Mouse (Mus musculus): ENCODE results near the gene Rgma. TPM values are rescaled to one million over a fixed set of nuclear protein-coding genes. Genes with fewer than 3 reads are reported as not detected.

Rgma gene
- total RNA-seq, 2 experiments from 2014 or later: 44.1 to 48.8 TPM

GRCm38 (mm10) chr7:73434336-73434677, 59.0 kb downstream of the Rgma start:
- no peak for DNase-seq

DNA sequence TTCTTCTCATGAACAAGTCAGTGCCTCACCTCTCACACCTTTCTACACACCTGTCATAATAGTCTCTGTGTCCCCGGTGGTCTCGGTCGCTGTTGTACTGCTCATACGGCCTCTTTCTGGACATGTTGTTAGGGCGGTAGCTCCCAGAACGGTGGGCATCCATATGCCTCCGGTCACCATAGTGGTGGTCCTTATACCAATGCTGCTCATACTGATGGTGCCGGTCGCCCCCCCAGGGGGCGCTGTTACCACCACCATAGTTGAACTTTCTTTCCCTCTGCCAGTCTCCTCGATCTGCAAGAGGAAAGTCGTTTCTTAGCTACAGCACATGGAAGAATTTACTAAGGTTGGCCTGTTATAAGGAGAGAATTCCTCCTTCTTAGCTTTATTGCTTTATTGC, 60.4 kb downstream of the Rgma start:
- DNase-seq: no peak

- no peak for DNase-seq
These were observed 66.5 kb downstream of the Rgma start for GRCm38 (mm10) chr7:73441802-73442201.

- no peak for DNase-seq
These were observed 66.9 kb downstream of the Rgma start for GRCm38 (mm10) chr7:73442246-73442645.

DNA sequence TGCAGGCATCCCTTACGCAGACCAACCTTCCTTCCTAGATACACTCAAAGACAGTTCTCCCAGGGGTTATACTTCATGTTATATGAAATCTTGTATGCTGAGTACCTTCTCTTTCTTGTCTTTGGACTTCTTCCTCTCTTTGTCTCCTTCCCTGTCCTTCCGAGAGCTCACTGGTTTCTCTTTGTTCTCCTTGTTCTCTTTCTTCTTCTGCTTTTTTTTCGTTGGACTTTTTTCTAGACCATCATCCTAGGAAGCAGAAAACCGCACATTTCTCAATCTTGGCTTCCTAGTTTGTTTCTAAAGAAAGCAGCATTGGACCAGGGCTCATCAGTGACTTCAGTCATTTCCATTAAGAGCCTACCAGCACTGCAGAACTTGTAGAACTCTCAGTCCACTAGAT, 76.3 kb downstream of the Rgma start:
- DNase-seq: no peak

- DNase-seq: no peak
These were observed 77.0 kb downstream of the Rgma start for GRCm38 (mm10) chr7:73452187-73452808.

DNA sequence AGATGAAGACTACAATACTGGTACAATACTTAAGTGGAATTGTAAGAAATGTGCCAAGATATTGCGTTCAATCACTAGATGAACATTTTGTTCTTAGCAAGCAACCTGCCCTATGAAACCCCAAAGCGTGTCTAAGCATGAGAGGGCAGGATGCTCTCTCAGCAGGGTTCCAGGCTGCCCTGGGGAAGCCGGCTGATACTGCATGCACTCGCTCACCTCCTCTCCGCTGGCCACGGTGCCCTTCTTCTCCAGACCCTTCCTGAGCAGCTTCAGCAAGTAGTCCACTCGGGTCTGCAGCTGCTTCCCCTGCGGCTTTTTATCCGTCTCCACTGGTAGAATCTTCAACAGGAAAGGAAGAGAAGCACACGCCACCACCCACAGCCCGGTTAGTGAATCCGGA, 78.8 kb downstream of the Rgma start:
- DNase-seq: no peak

DNA sequence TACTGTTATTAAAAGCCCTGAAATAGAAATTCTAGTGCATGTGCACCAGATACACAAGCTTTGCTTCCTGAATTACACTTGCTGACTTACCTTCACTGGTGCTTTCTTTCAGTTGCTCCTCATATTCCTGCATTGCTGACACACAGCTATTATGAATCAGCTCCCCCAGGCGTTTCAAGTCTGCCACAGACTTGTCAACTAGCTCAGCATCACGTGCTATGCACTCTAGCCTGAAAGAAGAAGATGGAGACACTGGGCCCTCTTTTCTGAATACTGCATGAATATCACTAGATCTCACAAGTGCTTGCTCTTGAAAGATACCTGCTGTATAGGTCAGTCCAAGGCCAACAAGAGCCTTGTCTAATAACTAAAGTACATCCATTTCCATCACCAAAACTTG, 88.2 kb downstream of the Rgma start:
- no peak for DNase-seq

- no peak for DNase-seq
These were observed 92.4 kb downstream of the Rgma start for GRCm38 (mm10) chr7:73467741-73468140.

Other genes with a start within 250 kb of the Rgma start
- gene Chd2, start 166.3 kb downstream of the Rgma start, total RNA-seq (2021): 10 to 100 TPM; 46.4 to 61.7 TPM

All from layer of hippocampus, postnatal 36 days (tissue).